Mouse (Mus musculus): Measurements from ENCODE around the gene Meis3. TPM values are rescaled to one million over a fixed set of nuclear protein-coding genes. Genes with fewer than 3 reads are reported as not detected.

The Meis3 gene
- not detected for polyA plus RNA-seq (2014; fragmentation: Illumina TruSeq; extraction: RNeasy Lipid Tissue Mini Kit (QIAGEN cat#74804))

GRCm38 (mm10) chr7:16174597-16175541 lies at the start of gene Meis3:
Gene Meis3 (plus strand): TSS chr7:16175090.

DNA sequence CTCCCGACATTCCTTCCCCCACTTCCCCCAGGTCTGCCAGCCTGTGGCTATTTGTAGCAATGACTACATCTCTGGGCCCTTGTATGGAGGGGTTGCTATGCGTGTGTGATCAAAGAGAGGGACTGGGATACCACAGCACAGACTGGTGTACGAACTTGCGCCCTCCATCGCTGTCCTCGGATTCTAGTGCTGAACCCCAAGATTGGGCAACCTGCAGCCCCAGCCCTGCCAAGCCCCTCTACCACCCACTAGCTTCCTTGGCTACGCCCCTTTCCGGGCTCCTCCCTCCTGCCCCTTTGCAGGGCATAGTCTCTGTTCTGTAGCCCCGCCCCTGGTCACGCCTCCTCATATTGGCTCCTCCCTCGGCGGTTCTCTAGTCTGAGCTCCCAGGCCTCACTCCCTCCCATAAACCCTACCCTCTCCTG lies 45.5 kb upstream of the Meis3 start, which contains the start of gene Slc8a2:
Gene Slc8a2 (plus strand): TSS at position 406 of the 425 bp plus-strand sequence.

DNA sequence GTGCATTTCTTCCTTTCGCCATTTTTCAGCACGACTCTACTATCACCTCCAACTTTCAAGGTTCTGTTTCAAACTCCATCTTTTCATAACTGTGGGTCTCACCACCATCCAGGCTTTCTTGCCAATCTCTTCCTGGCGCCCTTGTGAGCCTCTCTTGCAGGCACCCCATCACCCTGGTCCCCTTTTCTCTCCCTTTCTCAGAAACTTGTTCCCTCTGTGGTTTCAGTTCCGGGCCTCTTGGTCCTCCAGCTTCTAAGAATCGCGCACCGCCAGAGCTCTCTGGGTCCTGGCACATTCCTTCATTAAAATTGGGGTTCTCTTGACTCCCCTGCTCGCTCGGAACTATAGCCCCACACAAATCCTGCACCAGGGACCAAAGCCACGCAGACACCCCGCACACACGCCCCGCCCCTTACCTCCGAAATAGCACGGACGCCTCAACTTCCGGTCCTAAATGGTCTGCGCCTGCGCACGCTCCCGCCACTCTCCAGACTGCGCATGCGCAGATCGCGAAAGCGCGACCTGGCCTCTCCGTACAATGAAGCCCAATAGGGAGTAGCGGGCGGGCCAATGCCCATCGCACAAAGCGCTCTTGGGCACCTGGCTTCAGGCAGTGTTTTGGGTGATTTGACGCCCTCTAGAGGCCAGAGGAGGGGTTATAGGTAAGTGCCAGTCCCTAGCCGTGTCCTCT lies 46.8 kb downstream of the Meis3 start, which contains the start of gene Dhx34:
Gene Dhx34 (minus strand): TSS at position 456 of the 691 bp plus-strand sequence.

Other genes starting within 250 kb of the Meis3 start
- 17.6 TPM for gene Nop53, start 229.0 kb upstream of the Meis3 start, polyA plus RNA-seq (2014; fragmentation: Illumina TruSeq; extraction: RNeasy Lipid Tissue Mini Kit (QIAGEN cat#74804))
- 38.5 TPM for gene Ehd2, start 207.5 kb upstream of the Meis3 start, polyA plus RNA-seq (2014; fragmentation: Illumina TruSeq; extraction: RNeasy Lipid Tissue Mini Kit (QIAGEN cat#74804))
- 0.77 TPM for gene Bicra, start 127.2 kb upstream of the Meis3 start, polyA plus RNA-seq (2014; fragmentation: Illumina TruSeq; extraction: RNeasy Lipid Tissue Mini Kit (QIAGEN cat#74804))
- 0.11 TPM for gene Zfp541, start 113.3 kb upstream of the Meis3 start, polyA plus RNA-seq (2014; fragmentation: Illumina TruSeq; extraction: RNeasy Lipid Tissue Mini Kit (QIAGEN cat#74804))
- gene Napa, start 76.6 kb upstream of the Meis3 start, polyA plus RNA-seq (2014; fragmentation: Illumina TruSeq; extraction: RNeasy Lipid Tissue Mini Kit (QIAGEN cat#74804)), result 20.8 TPM
- 3.8 TPM for gene Kptn, start 55.2 kb upstream of the Meis3 start, polyA plus RNA-seq (2014; fragmentation: Illumina TruSeq; extraction: RNeasy Lipid Tissue Mini Kit (QIAGEN cat#74804))
- 0.20 TPM for gene Slc8a2, start 45.3 kb upstream of the Meis3 start, polyA plus RNA-seq (2014; fragmentation: Illumina TruSeq; extraction: RNeasy Lipid Tissue Mini Kit (QIAGEN cat#74804))
- 0.23 TPM for gene Dhx34, start 46.9 kb downstream of the Meis3 start, polyA plus RNA-seq (2014; fragmentation: Illumina TruSeq; extraction: RNeasy Lipid Tissue Mini Kit (QIAGEN cat#74804))
- 0.46 TPM for gene C5ar2, start 69.1 kb downstream of the Meis3 start, polyA plus RNA-seq (2014; fragmentation: Illumina TruSeq; extraction: RNeasy Lipid Tissue Mini Kit (QIAGEN cat#74804))
- 4.9 TPM for gene C5ar1, start 84.5 kb downstream of the Meis3 start, polyA plus RNA-seq (2014; fragmentation: Illumina TruSeq; extraction: RNeasy Lipid Tissue Mini Kit (QIAGEN cat#74804))
- 2.3 TPM for gene Inafm1, start 98.5 kb downstream of the Meis3 start, polyA plus RNA-seq (2014; fragmentation: Illumina TruSeq; extraction: RNeasy Lipid Tissue Mini Kit (QIAGEN cat#74804))
- 15.1 TPM for gene Ccdc9, start 111.7 kb downstream of the Meis3 start, polyA plus RNA-seq (2014; fragmentation: Illumina TruSeq; extraction: RNeasy Lipid Tissue Mini Kit (QIAGEN cat#74804))
- gene Bbc3, start 133.3 kb downstream of the Meis3 start, polyA plus RNA-seq (2014; fragmentation: Illumina TruSeq; extraction: RNeasy Lipid Tissue Mini Kit (QIAGEN cat#74804)), result not detected
- gene Sae1, start 212.7 kb downstream of the Meis3 start, polyA plus RNA-seq (2014; fragmentation: Illumina TruSeq; extraction: RNeasy Lipid Tissue Mini Kit (QIAGEN cat#74804)), result 78.9 TPM
- 6.2 TPM for gene Zc3h4, start 225.8 kb downstream of the Meis3 start, polyA plus RNA-seq (2014; fragmentation: Illumina TruSeq; extraction: RNeasy Lipid Tissue Mini Kit (QIAGEN cat#74804))